Mouse (Mus musculus): ENCODE measurements around the gene Tbx21.

DNA sequence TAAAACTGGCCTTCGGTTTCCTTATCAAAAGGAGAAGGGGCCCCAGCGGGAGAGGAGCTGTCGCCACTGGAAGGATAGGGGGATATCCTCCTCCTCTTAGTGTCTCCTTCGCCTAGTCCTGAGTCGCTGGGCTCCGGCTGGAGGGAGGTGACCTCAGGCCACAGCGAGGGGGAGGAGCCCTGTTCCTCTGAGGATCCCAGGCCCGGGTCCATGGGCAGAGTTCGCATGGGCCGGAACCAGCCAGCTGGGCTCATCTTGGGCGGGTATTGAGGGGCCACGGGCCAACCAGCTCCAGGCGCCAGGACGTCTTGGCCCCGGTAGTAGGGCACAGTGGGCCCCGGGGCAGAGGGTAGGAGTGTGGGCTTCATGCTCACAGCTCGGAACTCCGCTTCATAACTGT lies 16.3 kb downstream of the Tbx21 start:
- no peak for TF ChIP-seq POLR2A (IDR thresholded peaks at IDR 0.05; ENCODE audit: low read depth, low read length)
- TF ChIP-seq CTCF (conservative IDR thresholded peaks at IDR 0.05; ENCODE audit: insufficient read depth, insufficient read length, low read depth, low read length) = no peak
